Mouse (Mus musculus) G1E (cell line): ENCODE results near the gene Olfr54.
"Not testable (repeated sequence)": the region's sequence is repeated elsewhere in the genome, so short reads cannot be mapped to it uniquely, and the experiment has no call there.

Experiments
- CTCF ChIP-seq: IDR thresholded peaks from 2 replicates; pipeline ENCODE4 v1.5.1; 2012; ENCODE audit warnings: low read depth, low read length, inconsistent platforms, mixed read lengths
- GATA1 ChIP-seq: IDR thresholded peaks from 2 replicates; pipeline ENCODE4 v1.6.1; 2012; ENCODE audit warnings: borderline replicate concordance, low read length, inconsistent platforms, mixed read lengths
- GATA2 ChIP-seq: IDR thresholded peaks from 2 replicates; pipeline ENCODE4 v1.6.1; 2012; ENCODE audit warnings: low read depth, low read length, inconsistent platforms, borderline replicate concordance

GRCm38 (mm10) chr11:51026811-51027210, 12.8 kb downstream of the Olfr54 start:
- not testable (repeated sequence) for TF ChIP-seq GATA2, CTCF, GATA1
